Mouse (Mus musculus): Measurements from ENCODE around the gene Gabpb1. TPM values are rescaled to one million over a fixed set of nuclear protein-coding genes. Genes with fewer than 3 reads are reported as not detected.

The Gabpb1 gene
- total RNA-seq, 2 experiments from 2014 or later, result 18.2 to 18.5 TPM

DNA sequence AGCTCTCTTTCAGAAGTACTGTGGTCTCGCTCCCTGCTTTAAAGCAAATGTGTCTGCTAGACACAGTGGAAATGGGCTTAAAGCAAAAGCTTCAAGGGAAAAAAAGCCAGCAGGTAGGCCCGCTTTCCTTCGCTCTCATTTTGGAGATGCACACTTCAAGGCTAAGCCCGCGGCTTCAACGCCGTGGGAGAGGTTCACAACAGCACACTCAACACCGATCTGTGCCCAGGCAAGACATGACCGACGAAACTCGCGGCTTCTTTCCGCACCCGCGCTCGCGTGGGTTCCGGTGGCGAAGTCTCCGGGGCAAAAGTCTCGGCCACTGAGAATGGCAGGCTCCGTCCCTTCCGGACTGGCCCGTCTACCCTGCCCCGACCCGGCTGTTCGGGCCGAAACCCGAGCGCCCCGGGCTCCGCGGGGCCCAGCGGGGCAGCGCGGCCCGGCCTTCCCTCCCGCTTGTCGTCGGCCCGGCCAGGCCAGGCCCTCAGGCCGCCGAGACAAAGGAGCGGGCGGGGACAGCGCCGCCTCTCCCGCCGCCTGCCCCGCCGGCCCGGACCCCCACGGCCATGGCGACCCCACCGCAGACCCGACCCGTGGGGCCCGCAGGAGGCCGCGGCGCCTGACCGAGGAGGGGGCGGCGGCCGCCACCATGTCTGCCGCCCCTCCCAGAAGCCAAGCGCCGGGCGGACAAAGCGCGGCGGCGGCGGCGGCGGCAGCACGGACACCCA, 1.5 kb downstream of the Gabpb1 start:
- DNase-seq (ENCODE audit: low spot score in 2 of 2), result peak; percentile 4 to 17
- Histone ChIP-seq H3K27ac (peak overlapping the region; percentile 99), H3K4me3 (peak overlapping the region; percentile 94)
- no peak for TF ChIP-seq CTCF (conservative IDR thresholded peaks at IDR 0.05)

DNA sequence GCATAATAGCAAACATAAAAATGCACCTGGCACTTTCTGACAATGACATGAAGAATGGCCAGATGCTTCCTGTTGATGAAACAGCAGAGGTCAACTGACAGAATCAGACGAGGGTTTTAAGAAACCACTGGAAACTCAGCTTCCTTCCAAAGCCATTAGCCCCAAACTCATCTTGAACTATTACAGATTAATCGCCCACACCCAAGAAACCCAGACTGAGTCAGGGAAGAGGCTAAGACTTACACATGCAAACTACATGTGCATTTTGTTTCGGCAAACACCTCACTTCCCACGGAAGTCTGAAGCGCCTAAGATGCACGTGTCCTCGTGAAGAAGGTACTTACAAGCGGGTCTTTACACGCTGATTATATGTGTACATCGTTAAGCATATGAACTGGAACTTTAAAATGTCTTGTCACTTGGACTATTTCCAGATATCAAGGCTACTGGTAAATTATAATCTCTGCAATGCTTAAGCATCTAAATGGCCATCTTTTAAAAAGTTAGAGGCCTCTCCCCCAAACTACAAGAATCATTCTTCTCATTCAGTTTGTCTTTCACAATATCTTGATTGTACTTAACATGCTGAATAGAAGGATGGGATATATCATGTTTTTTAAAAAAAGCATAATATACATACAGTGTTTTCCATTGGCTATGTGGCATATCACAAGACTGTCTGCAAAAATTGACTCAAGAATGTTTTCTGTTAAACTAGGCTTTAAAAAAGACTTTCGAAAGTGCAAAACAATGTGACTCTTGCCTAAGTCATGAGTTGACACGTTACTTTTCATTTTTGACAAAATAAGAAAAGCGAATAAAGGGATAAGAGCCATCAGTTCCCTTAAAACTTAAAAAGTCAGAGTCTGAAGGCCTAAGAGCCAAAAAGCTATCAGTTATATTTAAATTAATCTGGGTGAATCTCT, 2.6 kb downstream of the Gabpb1 start:
- Histone ChIP-seq H3K4me3 (peak overlapping the region; percentile 94), H3K27ac (peak overlapping the region; percentile 99)
- no peak for TF ChIP-seq CTCF (conservative IDR thresholded peaks at IDR 0.05)
- no peak for DNase-seq (ENCODE audit: low spot score in 2 of 2)

DNA sequence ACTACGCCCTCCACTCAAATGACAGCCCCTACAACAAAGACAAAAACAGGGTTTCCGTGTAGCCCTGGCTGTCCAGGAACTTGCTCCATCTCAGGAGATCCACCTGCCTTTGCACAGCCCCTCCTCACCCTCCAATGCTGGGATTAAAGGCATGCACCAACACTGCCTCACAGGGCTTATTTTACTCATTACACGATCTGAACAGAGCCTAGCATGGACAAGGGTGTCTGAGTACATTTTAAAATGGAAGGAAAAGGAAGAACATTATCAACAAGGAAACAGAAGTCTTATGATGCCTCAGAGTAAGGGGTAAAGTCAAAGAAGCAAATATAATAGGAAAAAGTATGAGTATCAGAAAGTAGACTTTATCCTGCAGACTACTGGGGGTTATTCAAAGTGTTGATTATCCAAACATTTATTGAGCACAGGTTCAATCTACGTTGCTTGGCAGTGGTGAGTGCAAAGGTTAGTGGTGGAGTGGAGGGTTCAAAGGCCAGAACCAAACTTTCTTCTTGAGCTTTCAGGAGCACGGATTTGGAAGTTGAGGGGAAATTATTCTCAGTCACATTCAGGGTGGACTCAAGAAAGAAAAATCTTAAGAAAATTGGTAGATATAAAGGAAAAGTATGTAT, 7.4 kb downstream of the Gabpb1 start:
- no peak overlapping the region for H3K27ac ChIP-seq
- TF ChIP-seq CTCF (conservative IDR thresholded peaks at IDR 0.05), result no peak
- no peak overlapping the region for H3K4me3 ChIP-seq
- DNase-seq (ENCODE audit: low spot score in 2 of 2), result no peak

DNA sequence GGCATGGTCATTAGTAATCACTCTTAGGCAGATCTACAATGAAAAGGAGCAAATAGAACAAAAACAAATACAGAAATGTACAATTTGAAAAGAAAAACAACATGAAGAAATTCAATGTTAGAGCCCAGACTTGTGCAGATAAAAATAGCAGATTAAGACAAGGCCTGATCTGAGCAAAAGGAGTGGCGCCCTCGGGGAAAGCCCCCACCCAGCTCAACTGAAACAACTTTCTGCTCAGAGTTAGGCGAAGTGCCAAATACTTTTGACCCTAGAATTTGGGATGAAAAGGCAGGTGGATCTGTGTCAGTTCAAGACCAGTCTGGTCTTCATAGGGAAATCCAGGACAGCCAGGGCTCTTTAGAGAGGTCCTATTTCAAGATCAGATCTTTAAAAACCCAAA, 10.2 kb downstream of the Gabpb1 start:
- Histone ChIP-seq H3K27ac (no peak overlapping the region), H3K4me3 (no peak overlapping the region)
- no peak for TF ChIP-seq CTCF (conservative IDR thresholded peaks at IDR 0.05)
- DNase-seq (ENCODE audit: low spot score in 2 of 2), result no peak

DNA sequence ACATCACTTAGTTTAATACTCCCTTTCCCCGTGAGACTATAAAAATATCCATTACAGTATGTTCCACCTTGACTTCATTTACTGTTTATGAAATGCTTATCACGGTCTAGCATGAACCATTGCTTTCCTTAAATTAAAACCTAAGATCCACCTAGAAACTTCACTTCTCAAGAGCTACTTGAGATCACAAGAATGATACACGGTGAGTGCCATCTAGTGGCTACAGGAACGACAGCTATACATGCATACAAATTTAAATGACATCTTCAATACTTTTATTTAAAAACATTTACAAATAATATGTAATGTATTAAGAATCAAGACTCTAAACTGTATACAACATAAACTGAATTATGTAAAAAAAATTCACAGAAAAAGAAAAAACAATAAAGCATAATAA, 12.7 kb downstream of the Gabpb1 start:
- no peak for DNase-seq (ENCODE audit: low spot score in 2 of 2)
- no peak overlapping the region for H3K4me3 ChIP-seq
- H3K27ac ChIP-seq, result no peak overlapping the region
- TF ChIP-seq CTCF (conservative IDR thresholded peaks at IDR 0.05), result peak; percentile 86

DNA sequence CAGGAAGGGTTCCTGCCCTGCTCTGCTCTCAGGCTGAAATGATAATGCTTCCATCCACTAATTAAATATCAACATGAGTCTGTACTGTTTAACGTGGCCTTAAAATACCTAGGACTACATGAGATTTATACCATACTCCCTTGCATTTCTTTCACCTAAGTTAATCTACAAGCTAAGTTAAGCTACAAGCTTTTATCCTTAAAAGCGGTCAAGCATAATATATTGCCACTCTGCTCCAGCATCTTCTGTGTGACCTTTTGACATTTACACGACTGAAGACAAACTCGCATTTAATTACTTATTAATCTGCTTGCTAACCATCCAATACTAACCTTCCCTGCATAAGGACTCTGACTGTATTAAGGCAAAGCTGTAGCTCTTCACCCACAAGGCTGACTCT, 23.2 kb downstream of the Gabpb1 start:
- H3K4me3 ChIP-seq, result no peak overlapping the region
- DNase-seq (ENCODE audit: low spot score in 2 of 2), result no peak
- no peak for TF ChIP-seq CTCF (conservative IDR thresholded peaks at IDR 0.05)
- no peak overlapping the region for H3K27ac ChIP-seq

DNA sequence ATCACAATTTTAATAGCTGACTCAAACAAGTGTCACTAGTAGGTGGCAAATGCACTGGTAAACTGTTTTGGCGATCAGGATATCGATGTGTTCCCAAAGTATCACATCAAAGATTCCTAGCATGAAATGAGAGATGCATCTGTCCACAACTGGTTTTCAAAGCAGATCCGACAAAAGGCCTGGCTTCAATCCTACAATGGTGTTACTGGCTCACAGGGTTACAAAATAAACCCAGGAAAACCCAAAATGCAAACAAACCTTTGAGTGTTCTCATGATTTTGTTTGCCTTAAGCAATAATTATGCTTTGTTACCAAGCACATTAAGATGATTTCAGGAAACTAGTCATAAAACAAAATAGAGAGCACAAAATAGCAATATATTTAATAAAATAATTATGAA, 28.4 kb downstream of the Gabpb1 start:
- no peak overlapping the region for H3K4me3 ChIP-seq
- TF ChIP-seq CTCF (conservative IDR thresholded peaks at IDR 0.05), result no peak
- no peak for DNase-seq (ENCODE audit: low spot score in 2 of 2)
- H3K27ac ChIP-seq, result no peak overlapping the region

DNA sequence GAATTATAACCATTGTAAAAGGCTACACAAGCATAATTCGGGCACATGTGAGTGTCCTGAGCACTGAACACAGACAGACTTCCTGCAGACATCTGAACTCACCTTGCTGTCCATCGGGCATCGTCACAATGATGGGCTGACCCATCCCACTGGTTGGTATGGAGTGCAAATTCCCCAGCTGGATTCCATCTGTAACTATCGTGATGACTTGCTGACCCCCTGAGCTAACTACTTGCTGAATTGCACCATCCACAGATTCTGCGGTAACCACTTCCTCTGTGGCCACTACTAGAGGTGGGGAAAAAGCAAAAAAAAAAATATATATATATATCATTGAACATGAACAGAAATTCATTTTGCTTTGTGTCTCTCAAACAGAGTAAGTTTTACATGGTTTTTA, 29.7 kb downstream of the Gabpb1 start:
- DNase-seq (ENCODE audit: low spot score in 2 of 2), result no peak
- H3K27ac ChIP-seq, result no peak overlapping the region
- no peak overlapping the region for H3K4me3 ChIP-seq
- TF ChIP-seq CTCF (conservative IDR thresholded peaks at IDR 0.05), result no peak

DNA sequence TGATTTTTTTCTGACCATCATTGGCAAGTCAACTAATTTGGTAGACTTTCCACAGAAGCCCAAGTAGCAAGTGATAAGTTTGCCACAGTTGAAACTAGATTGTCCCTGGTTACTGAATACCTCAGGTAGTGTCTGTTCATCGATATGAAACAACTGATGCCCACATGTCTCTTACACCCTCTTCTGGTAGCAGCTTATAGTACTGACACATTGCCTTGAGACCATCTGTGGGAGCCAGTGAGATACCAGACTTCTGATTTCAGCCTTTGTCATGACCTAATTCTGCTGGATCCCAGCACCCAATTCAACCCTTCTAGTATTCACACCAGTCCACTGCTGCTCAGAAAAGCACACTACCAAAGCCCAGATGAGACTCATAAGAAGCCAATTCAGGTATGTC, 31.4 kb downstream of the Gabpb1 start:
- Histone ChIP-seq H3K4me3 (no peak overlapping the region), H3K27ac (no peak overlapping the region)
- peak; percentile 42 for TF ChIP-seq CTCF (conservative IDR thresholded peaks at IDR 0.05)
- no peak for DNase-seq (ENCODE audit: low spot score in 2 of 2)

DNA sequence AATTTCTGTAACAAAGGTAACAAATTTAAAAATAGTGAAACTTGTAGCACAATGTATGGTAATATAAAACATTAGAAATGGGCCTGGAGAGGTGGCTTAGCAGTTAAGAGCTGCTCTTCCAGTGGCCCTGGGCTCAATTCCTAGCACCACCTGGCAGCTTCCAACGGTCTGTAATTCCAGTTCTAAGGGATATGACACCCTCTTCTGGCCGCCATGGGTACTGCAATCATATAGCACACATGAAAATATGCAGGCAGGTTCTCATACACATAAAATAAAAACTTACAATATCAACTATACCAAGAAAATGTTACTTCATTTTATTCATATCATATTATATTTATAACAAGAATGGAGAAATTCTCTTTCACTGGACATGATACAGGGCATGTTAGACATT, 35.8 kb downstream of the Gabpb1 start:
- no peak for DNase-seq (ENCODE audit: low spot score in 2 of 2)
- peak; percentile 64 for TF ChIP-seq CTCF (conservative IDR thresholded peaks at IDR 0.05)
- Histone ChIP-seq H3K4me3 (no peak overlapping the region), H3K27ac (peak overlapping the region; percentile 92)

DNA sequence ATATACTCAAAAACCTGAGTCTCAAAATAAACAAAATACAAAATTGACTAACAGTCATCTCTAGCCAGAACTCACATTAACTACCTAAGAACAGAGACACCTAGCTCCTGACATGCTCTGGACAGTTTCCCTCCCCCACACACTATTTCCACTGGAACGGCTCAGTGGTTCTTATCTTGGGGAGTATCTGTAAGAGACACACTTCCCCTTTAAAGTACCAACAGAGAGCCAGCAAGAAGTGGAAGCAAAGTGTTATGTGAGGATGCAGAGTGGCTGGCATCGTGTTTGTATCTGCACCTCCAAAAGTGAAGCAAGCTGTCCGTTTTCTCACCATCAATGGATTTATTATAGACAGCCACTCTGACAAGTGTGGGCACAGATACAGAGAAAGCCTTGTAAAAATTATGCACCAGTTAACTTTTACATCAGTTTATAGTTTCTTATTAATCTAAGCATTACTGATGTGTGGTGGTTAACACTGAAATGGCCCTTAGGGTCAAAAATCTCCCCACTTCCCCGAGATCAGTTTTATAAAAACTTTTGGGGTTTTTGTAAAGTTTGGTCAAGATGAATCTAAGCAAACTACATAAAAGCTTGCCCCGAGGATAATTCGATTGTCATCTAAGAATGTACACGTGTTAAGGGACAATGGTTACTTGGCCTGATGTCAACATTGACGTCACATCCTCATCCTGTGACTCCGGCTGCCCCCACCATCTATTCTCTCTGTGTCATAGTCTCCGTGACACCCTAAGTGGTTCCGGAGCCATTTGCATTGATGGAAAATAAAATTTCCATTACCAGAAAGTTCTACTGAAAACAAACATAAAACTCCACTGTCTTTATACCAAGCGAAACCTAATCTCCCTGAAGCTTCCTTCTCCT, 40.0 kb downstream of the Gabpb1 start:
- H3K27ac ChIP-seq, result no peak overlapping the region
- no peak for DNase-seq (ENCODE audit: low spot score in 2 of 2)
- no peak for TF ChIP-seq CTCF (conservative IDR thresholded peaks at IDR 0.05)
- no peak overlapping the region for H3K4me3 ChIP-seq

DNA sequence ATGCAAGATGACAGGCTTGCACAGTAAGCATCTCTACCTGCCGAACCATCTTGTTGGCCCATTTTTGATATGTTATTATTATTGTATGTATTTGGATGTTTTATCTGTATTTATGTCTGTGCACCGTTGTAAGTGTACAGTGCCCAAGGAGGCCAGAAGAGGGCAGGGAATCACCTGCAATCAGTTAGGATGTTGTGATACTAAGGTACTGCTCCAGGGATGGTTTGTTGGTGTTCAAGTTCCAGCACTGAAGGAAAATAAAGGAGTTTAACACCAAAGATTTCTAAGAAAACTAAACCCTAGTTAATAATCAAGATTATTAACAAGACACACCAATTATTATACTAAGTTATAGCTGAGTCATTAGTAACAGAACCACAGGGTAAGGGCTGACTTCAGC, 43.0 kb downstream of the Gabpb1 start:
- Histone ChIP-seq H3K27ac (no peak overlapping the region), H3K4me3 (no peak overlapping the region)
- no peak for DNase-seq (ENCODE audit: low spot score in 2 of 2)
- no peak for TF ChIP-seq CTCF (conservative IDR thresholded peaks at IDR 0.05)

Data from layer of hippocampus, adult 2 months (tissue).